Mouse (Mus musculus) heart, embryonic 16.5 days (tissue): ENCODE results near the gene Kcnt2. TPM values are rescaled to one million over a fixed set of nuclear protein-coding genes. Genes with fewer than 3 reads are reported as not detected.

Experiments used
- ATAC-seq: fragments of 200-750 bp; cut with Nextera tagmentation; replicated peaks from 2 replicates; pipeline ENCODE4 v1.8.0; 2017; ENCODE audit warnings: moderate number of reproducible peaks; ENCODE audit not compliant: insufficient read depth, low FRiP score; ENCODE audit errors: extremely low read depth
- H3K27ac ChIP-seq: fragments of 300-500 bp; sonication (generic); 2 replicates; pipeline ENCODE4 v1.5.1; 2014; ENCODE audit warnings: mild to moderate bottlenecking, low read length, control low read depth, moderate library complexity
- H3K27me3 ChIP-seq: fragments of 300-500 bp; sonication (generic); 2 replicates; pipeline ENCODE4 v1.6.1; 2014; ENCODE audit warnings: low read length, mixed read lengths; ENCODE audit not compliant: control insufficient read depth, insufficient read depth
- H3K36me3 ChIP-seq: fragments of 300-500 bp; sonication (generic); 2 replicates; pipeline ENCODE4 v1.6.1; 2014; ENCODE audit not compliant: control insufficient read depth, insufficient read depth
- H3K4me1 ChIP-seq: fragments of 300-500 bp; sonication (generic); 2 replicates; pipeline ENCODE4 v1.6.1; 2014; ENCODE audit warnings: low read length, mixed read lengths; ENCODE audit not compliant: control insufficient read depth, insufficient read depth
- H3K4me2 ChIP-seq: fragments of 300-500 bp; sonication (generic); 2 replicates; pipeline ENCODE4 v1.6.1; 2014; ENCODE audit warnings: low read depth, mild to moderate bottlenecking, control low read depth, low read length
- H3K4me3 ChIP-seq: fragments of 300-500 bp; sonication (generic); 2 replicates; pipeline ENCODE4 v1.5.1; 2014; ENCODE audit warnings: mild to moderate bottlenecking, control low read depth, low read length
- H3K9ac ChIP-seq: fragments of 300-500 bp; sonication (generic); 2 replicates; pipeline ENCODE4 v1.6.1; 2014; ENCODE audit warnings: low read length, control low read depth
- H3K9me3 ChIP-seq: fragments of 300-500 bp; sonication (generic); replicated peaks from 2 replicates; pipeline ENCODE4 v1.6.1; 2016; ENCODE audit warnings: low read length; ENCODE audit not compliant: control insufficient read depth
- WGBS: fragments of 180-500 bp; shearing (Covaris S2); extraction: QIAGEN DNeasy Blood & Tissue Kit; methylation state at CpG from one replicate; pipeline ENCODE4 v1.1.7; 2014; 5-methylcytosine and 5-hydroxymethylcytosine counted together
- polyA plus RNA-seq: library from polyadenylated mRNA; unstranded; fragments of >200 nt; fragmentation: Nextera tagmentation; extraction: Ambion mirVana; gene quantifications from 2 replicates; pipeline ENCODE4 v1.2.1, GENCODE M21; 2015

Kcnt2 gene
- polyA plus RNA-seq, 1 experiment from 2014 or later: 0.81 TPM

- Histone ChIP-seq H3K4me2 (no peak overlapping the region), H3K4me1 (no peaks in the 10 kb centered on the region), H3K9ac (no peak overlapping the region), H3K9me3 (no peaks in the 10 kb centered on the region), H3K27ac (no peak overlapping the region), H3K4me3 (no peak overlapping the region), H3K27me3 (no peaks in the 10 kb centered on the region), H3K36me3 (no peaks in the 10 kb centered on the region)
- 84% methylated on average over 3 of the region's 3 CpGs for WGBS
- no peak for ATAC-seq
These were observed 205.5 kb downstream of the Kcnt2 start for GRCm38 (mm10) chr1:140451461-140451860.

- Histone ChIP-seq H3K4me3 (no peak overlapping the region), H3K9ac (no peak overlapping the region), H3K36me3 (no peaks in the 10 kb centered on the region), H3K9me3 (no peaks in the 10 kb centered on the region), H3K27ac (no peak overlapping the region), H3K27me3 (no peaks in the 10 kb centered on the region), H3K4me2 (no peak overlapping the region), H3K4me1 (no peaks in the 10 kb centered on the region)
- WGBS: 66% methylated on average over 1 of the region's 1 CpGs
- ATAC-seq: no peak
These were observed 206.0 kb downstream of the Kcnt2 start for GRCm38 (mm10) chr1:140451924-140452323.

- no peaks in the 10 kb centered on the region for H3K36me3 ChIP-seq
- H3K4me3 ChIP-seq: no peak overlapping the region
- no peak overlapping the region for H3K27ac ChIP-seq
- WGBS: 55% methylated on average over 2 of the region's 2 CpGs
- no peaks in the 10 kb centered on the region for H3K4me1 ChIP-seq
- H3K9me3 ChIP-seq: no peaks in the 10 kb centered on the region
- no peak overlapping the region for H3K9ac ChIP-seq
- no peak overlapping the region for H3K4me2 ChIP-seq
- no peak for ATAC-seq
- H3K27me3 ChIP-seq: no peaks in the 10 kb centered on the region
These were observed 209.9 kb downstream of the Kcnt2 start for GRCm38 (mm10) chr1:140455903-140456302.

DNA sequence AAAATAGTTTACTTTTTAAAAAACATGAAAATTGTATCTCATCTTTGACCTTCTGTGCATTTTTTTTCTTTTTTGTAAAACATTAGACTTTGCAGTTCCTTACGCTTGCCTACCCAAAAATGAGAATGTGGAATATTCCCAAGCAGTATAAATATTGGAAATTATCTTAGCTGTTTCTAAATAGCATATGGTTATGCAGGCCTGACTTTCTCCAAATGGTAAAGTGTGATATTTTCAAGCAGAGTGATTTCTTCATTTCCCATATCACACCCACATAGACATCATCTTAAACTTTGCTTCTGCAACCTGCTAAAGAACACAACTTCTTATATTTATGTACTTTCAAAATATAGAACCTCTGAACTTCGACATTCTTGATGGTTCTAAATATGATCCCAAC lies 210.9 kb downstream of the Kcnt2 start:
- Histone ChIP-seq H3K27ac (no peak overlapping the region), H3K27me3 (no peaks in the 10 kb centered on the region), H3K9ac (no peak overlapping the region), H3K36me3 (no peaks in the 10 kb centered on the region), H3K4me1 (no peaks in the 10 kb centered on the region), H3K4me2 (no peak overlapping the region), H3K4me3 (no peak overlapping the region), H3K9me3 (no peaks in the 10 kb centered on the region)
- ATAC-seq: no peak
- WGBS: 82% methylated on average over 2 of the region's 2 CpGs

DNA sequence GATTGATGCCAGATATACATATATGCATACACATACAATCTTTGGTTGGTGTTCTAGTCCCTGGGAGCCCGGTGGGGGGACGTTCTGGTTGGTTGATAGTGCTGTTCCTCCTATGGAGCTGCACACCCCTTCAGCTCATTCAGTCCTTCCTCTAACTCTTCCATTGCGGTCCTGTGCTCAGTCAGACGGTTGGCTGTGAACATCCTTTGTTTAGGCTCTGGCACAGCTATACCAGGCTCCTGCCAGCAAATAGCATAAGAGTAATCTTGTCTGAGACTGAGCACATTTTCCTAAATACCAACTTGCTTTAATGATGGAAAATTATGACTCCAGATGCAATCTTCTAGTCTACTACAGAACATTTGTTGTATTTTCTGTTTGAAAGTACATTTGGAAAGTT lies 222.4 kb downstream of the Kcnt2 start:
- WGBS: 67% methylated on average over 4 of the region's 4 CpGs
- Histone ChIP-seq H3K9ac (no peak overlapping the region), H3K4me1 (no peaks in the 10 kb centered on the region), H3K9me3 (no peaks in the 10 kb centered on the region), H3K27ac (no peak overlapping the region), H3K4me2 (no peak overlapping the region), H3K36me3 (no peaks in the 10 kb centered on the region), H3K27me3 (no peaks in the 10 kb centered on the region), H3K4me3 (no peak overlapping the region)
- no peak for ATAC-seq

DNA sequence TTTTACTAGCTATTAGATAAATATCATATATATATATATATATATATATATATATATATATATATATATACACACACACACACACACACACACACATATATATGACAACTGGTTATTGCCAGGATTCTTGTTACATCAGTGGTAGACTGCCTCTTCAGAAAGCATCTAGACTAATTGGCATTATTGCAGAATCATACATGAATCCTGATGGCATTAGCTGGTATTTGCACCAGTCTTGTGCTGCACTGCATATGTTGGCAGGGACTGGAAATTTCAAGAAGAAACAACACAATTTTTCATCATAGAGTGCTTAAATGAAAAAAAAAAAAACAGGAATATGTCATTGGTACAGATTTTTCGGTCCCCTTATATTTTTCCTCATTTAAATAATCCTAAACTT lies 223.6 kb downstream of the Kcnt2 start:
- H3K9me3 ChIP-seq: no peaks in the 10 kb centered on the region
- H3K4me1 ChIP-seq: no peaks in the 10 kb centered on the region
- no peak overlapping the region for H3K4me2 ChIP-seq
- whole genome bisulfite sequencing: 75% methylated on average over 1 of the region's 1 CpGs
- H3K4me3 ChIP-seq: no peak overlapping the region
- H3K36me3 ChIP-seq: no peaks in the 10 kb centered on the region
- H3K27me3 ChIP-seq: no peaks in the 10 kb centered on the region
- no peak for ATAC-seq
- H3K27ac ChIP-seq: no peak overlapping the region
- no peak overlapping the region for H3K9ac ChIP-seq

- Histone ChIP-seq H3K9ac (no peak overlapping the region), H3K36me3 (no peaks in the 10 kb centered on the region), H3K4me1 (no peaks in the 10 kb centered on the region), H3K27me3 (no peaks in the 10 kb centered on the region), H3K9me3 (no peaks in the 10 kb centered on the region), H3K27ac (no peak overlapping the region), H3K4me3 (no peak overlapping the region), H3K4me2 (no peak overlapping the region)
- WGBS: 55% methylated on average over 2 of the region's 2 CpGs
- ATAC-seq: no peak
These were observed 231.0 kb downstream of the Kcnt2 start for GRCm38 (mm10) chr1:140476921-140477320.

DNA sequence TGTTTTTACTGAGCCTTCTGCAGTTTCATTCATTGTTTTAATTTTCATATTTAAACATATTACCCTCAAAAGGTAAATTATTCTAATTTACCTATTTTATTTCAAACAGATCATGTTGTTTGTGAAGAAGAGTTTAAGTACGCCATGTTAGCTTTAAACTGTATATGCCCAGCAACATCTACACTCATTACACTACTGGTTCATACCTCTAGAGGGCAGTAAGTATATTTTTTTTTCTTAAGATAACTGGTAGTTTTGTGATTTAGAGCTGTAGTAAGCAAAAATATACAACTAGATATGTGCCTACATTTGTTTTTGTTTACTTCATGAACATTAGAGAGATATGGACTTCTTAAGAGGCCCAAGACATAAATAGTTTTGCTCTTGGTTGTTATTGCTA lies 238.1 kb downstream of the Kcnt2 start:
- Histone ChIP-seq H3K27me3 (no peaks in the 10 kb centered on the region), H3K4me2 (no peak overlapping the region), H3K4me3 (no peak overlapping the region), H3K9me3 (no peaks in the 10 kb centered on the region), H3K9ac (no peak overlapping the region), H3K36me3 (no peaks in the 10 kb centered on the region), H3K27ac (no peak overlapping the region), H3K4me1 (no peaks in the 10 kb centered on the region)
- WGBS: 86% methylated on average over 1 of the region's 1 CpGs
- ATAC-seq: no peak

GRCm38 (mm10) chr1:140489816-140490215 lies 243.9 kb downstream of the Kcnt2 start:
- H3K27me3 ChIP-seq: no peaks in the 10 kb centered on the region
- H3K4me1 ChIP-seq: no peaks in the 10 kb centered on the region
- H3K4me3 ChIP-seq: no peak overlapping the region
- no peaks in the 10 kb centered on the region for H3K9me3 ChIP-seq
- H3K4me2 ChIP-seq: no peak overlapping the region
- no peak overlapping the region for H3K9ac ChIP-seq
- no peak for ATAC-seq
- 29% methylated on average over 2 of the region's 2 CpGs for WGBS
- no peaks in the 10 kb centered on the region for H3K36me3 ChIP-seq
- no peak overlapping the region for H3K27ac ChIP-seq

- Histone ChIP-seq H3K27me3 (no peaks in the 10 kb centered on the region), H3K4me3 (no peak overlapping the region), H3K36me3 (no peaks in the 10 kb centered on the region), H3K4me2 (no peak overlapping the region), H3K9ac (no peak overlapping the region), H3K9me3 (no peaks in the 10 kb centered on the region), H3K4me1 (no peaks in the 10 kb centered on the region), H3K27ac (no peak overlapping the region)
- ATAC-seq: no peak
- 88% methylated on average over 1 of the region's 1 CpGs for WGBS
These were observed 245.4 kb downstream of the Kcnt2 start for GRCm38 (mm10) chr1:140491406-140491805.
